Mouse (Mus musculus) cortical plate, adult 2 months (tissue): ENCODE measurements at regions not wholly inside any gene's neighbourhood (a gene's known extent, or its start where the extent isn't known, plus 50 kb on each side); places are given as distances from the start of the nearest gene placed in this dataset.

Source experiments
- CTCF ChIP-seq: fragments of 200-500 bp; IDR thresholded peaks from 2 replicates; pipeline ENCODE4 v1.5.1; 2011; ENCODE audit warnings: mild to moderate bottlenecking, control low read depth, low read length; ENCODE audit not compliant: insufficient read depth; ENCODE audit errors: extremely low read depth
- POLR2A ChIP-seq: fragments of 200-500 bp; IDR thresholded peaks from 2 replicates; pipeline ENCODE4 v1.6.1; 2011; ENCODE audit warnings: mild to moderate bottlenecking, low read length, control low read depth; ENCODE audit not compliant: insufficient read depth; ENCODE audit errors: extremely low read depth

- TF ChIP-seq POLR2A (no peak), CTCF (no peak)
Observed at GRCm38 (mm10) chr12:95619281-95619680, 72.7 kb upstream of the Flrt2 start.
